Mouse (Mus musculus) urinary bladder, postnatal 10 days (tissue): ENCODE results near the gene Arsj.

ENCODE experiments used
- DNase-seq: peaks from one replicate; pipeline ENCODE4 v3.0.0; 2022; ENCODE audit warnings: low spot score

The Arsj gene

GRCm38 (mm10) chr3:126363568-126364505 lies at the start of gene Arsj:
Gene Arsj (plus strand): TSS chr3:126363684.
- DNase-seq = no peak

GRCm38 (mm10) chr3:126324872-126325498 lies 38.5 kb upstream of the Arsj start:
- DNase-seq = no peak

- no peak for DNase-seq
Measured at GRCm38 (mm10) chr3:126325891-126326627, 37.4 kb upstream of the Arsj start.

DNA sequence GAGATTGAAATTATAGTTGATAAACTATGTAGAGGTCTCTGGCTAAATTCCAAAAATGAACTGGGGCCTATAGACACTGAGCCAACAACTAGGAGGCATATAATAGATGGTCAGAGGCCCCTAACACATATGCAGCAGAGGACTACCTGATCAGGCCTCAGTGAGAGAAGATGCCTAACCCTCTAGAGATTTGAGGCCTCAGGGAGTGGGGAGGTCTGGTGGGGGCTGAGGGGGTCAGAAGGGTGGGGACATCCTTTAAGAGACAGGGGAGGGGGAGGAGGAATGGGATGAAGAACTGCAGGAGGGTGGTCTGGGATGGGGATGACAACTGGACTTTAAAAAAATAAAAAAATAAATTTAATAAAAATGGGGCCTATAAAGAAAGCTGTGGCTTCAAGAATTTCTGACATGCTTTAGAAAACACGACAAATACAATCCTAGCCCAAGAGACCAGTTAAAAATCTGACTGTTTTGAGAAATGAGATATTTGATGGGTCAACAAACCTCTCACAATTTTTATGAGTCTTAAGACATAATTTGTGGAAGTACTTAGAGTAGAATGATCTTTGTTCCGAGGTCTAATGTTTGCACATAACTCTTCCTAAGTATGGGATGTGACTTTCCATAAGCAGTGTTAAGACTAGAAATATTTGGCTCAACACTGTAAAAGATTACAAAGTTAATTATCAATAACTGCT lies 36.7 kb upstream of the Arsj start:
- DNase-seq = no peak

- DNase-seq = no peak
Measured at GRCm38 (mm10) chr3:126335329-126335728, 28.2 kb upstream of the Arsj start.

- DNase-seq = no peak
Measured at GRCm38 (mm10) chr3:126344745-126345144, 18.7 kb upstream of the Arsj start.

DNA sequence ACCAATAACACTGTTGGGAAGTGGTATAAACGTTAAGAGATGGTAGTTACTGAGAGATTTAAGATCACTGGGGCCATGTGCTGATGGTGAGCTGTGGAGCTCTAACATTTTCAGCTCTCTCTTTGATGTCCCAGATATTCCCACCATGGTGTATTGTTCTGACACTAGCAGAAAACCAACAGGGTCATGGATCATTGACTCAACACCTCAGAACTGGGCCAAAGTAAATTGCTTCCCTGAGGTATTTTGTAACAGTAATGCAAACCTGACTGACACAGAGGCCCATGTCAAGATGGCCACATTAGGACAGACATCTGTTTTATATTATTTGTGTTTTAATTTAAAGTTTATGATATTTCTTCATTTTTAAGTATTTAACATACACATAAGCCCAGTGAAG lies 3.7 kb upstream of the Arsj start:
- DNase-seq = no peak

DNA sequence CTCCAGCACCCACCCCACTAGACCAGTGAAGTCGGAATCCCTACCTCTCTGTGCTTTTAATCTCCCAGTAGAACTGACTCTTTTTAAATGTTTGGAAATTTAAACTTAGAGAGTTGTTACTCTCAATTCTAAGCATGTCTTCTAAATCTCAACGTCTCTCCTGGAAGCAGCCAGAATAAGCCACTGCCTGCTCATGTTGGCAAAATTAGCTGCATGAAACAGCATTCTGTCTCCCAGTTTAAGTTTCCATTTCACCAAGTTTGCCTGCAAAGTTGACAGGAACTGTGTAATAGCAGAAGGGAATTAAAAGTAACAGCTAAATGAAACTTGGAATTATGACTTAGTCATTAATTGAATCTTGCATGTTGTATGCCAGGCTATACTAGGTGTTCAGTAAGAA lies 1.1 kb upstream of the Arsj start:
- DNase-seq = no peak

DNA sequence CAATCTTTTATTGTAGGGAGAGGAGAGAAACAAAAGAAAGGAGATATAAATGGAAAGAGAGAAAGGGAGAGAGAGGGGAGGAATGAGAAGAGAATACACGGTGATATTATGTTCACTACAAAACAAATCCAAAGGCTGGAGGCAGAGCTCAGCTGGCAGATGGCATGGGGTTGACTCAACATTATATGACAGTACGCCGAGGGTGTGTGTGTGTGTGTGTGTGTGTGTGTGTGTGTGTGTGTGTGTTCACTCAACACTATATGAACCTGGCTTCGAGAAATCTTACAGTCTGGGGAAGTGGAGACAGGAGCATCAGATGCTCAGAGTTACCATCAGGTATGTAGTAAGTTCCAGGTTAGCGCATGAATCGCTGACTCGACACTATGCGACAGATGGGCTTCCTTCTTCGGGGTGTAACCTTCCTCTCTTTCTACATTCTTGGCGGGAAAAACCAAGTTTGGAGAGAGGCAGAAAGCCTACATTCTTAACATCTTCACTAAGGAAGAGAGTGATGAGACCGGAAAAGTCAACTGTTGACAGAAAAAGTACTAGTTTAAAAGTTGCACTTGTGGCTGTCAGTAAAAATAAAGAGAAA lies 456 bp upstream of the Arsj start:
- DNase-seq = no peak

GRCm38 (mm10) chr3:126364555-126364954 lies 1.1 kb downstream of the Arsj start:
- DNase-seq = no peak

GRCm38 (mm10) chr3:126370571-126370970 lies 7.1 kb downstream of the Arsj start:
- no peak for DNase-seq

- no peak for DNase-seq
Measured at GRCm38 (mm10) chr3:126372815-126373545, 9.5 kb downstream of the Arsj start.

GRCm38 (mm10) chr3:126373721-126374120 lies 10.2 kb downstream of the Arsj start:
- no peak for DNase-seq

DNA sequence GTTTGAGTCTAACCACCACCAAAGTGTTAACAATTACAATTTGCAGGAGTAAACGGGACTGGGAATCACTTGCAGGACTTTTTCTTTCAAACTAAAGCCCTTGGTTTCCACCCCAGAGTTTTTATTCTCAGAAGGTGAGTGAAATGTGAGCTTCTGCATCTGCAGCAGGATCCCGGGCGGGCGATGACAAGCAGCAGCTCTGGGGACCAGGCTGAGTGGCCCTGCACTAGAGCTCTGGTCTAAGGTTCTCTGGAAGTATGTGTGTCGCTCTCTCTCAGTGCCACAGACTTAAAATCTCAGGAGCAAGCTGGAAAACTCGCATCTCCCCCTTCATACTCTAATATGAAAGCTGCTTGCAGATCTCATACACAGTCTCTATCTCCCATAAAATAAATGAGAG lies 15.8 kb downstream of the Arsj start:
- DNase-seq = no peak

DNA sequence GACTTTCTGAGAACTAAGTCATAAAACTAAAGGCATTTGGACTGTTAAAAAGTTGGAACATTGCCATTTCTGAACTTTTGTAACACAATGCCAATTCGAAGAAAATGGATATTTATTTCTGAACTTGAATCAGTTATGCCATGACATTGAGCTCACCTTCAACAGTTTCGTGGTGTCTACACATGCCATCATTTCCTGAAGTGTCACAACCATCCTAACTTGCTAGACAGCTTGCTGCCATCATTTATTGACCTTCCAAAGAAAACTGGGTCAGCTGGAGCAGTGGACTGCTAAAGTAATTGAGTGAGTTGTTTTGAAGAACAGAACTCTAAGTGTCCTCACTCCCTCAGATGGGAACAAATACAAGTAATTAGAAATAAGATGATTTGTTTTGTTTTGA lies 16.2 kb downstream of the Arsj start:
- DNase-seq = no peak

DNA sequence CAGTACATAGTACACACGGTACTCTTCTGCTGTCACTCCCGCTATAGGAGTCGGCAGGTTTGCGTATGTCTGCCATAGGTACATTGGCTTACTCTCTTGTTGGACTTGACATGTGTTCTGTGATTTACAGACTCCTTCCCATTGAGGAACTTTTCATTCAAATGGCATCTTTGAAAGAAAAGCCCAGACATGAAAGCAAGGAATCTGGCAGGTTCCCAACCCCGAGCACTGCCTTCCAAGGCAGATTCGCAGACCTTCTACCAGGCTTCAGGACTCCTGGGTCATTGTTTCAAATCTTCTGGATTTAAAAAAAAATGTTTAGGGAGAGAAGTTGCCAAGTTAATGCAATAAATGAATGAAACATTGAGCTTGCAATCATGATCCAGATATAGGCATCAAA lies 19.8 kb downstream of the Arsj start:
- DNase-seq = no peak

GRCm38 (mm10) chr3:126384657-126385438 lies 21.4 kb downstream of the Arsj start:
- no peak for DNase-seq

DNA sequence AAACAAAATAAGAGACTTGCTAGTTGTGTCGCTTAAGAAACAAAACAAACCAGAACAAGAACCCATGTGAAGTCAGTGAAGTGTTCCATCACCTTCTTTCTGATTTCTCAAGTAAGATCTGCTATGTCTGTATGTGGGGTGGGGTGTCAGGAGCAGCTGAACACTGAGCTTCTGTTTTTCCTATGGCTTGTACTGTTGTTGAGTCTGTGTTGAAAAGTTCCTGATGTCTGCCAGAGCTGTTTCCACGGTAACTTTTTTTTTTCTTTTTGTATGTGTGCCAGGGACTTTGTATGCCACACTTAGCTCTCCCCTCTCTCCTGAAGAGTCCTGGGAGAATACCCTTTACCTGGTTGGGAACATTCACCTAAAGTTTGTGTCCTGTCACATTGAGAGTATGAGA lies 34.0 kb downstream of the Arsj start:
- DNase-seq = no peak

DNA sequence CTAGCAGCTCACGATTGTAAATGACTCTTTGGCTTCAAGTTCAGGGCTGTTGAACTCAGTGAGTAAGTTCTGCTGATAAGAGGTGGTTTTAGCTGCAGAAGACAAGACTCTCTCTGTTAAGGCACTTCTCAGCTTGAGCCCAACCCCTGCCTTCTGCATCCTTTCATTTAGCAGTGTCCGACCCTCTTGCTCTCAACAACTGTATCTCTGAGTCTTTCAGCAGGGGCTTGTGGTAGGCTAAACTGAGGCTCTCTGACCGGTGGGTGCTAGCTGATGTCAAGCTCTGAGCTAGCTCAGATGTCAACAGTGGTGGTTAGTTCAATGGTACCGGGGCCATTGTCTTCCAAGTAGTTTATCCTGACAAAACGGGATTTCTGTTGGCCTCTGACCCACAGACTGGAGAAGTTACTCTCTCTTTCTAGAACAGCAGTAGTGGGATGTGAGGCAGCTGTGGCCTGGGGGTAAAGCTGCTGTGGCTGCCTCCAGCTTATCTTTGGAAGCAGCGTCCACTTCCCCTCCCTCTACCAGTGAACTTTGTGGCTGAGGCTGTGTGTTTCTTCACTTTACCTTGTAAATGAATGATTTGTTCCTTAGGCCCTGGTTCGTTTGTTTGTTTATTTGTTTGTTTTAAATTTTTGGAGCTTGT lies 34.6 kb downstream of the Arsj start:
- no peak for DNase-seq

DNA sequence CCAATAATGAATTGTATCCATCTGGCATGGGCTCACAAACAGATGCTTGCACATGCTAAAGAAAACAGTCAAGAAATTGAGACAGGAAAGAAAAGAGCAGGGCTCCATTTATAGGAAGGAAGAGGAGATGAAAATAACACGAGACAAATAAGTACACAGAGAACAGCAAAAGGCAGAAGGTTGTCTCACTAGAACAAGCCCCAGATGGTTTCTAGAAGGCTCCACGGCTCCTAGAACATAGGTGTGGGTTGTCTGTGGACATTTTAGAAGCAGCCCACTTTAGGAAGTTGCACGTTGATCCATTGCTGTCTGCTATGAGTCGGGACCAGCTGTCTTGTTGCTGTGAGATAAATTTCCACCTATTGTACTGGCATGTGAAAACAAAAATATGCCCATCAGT lies 37.2 kb downstream of the Arsj start:
- no peak for DNase-seq
